Mouse (Mus musculus) liver, embryonic 14.5 days (tissue): Measurements from ENCODE around the gene Prima1. TPM values are rescaled to one million over a fixed set of nuclear protein-coding genes. Genes with fewer than 3 reads are reported as not detected.

ENCODE experiments used
- ATAC-seq: fragments of 200-750 bp; cut with Nextera tagmentation; 2 replicates; pipeline ENCODE4 v1.8.0; 2017; ENCODE audit warnings: moderate number of reproducible peaks, mild to moderate bottlenecking, moderate library complexity; ENCODE audit not compliant: insufficient read depth
- DNase-seq, 3 experiments: peaks; one replicate each; pipeline ENCODE4 v3.0.0-alpha.2; 2012 to 2013; ENCODE audit warnings: low read depth in 3 of 3, low spot score in 3 of 3
- H3K27ac ChIP-seq: fragments of 300-500 bp; sonication (generic); 2 replicates; pipeline ENCODE4 v1.5.1; 2014; ENCODE audit warnings: moderate library complexity, mild to moderate bottlenecking, control low read depth, inconsistent platforms
- H3K27me3 ChIP-seq: fragments of 300-500 bp; sonication (generic); 2 replicates; pipeline ENCODE4 v1.6.1; 2014; ENCODE audit warnings: mild to moderate bottlenecking, low read length, moderate library complexity; ENCODE audit not compliant: control insufficient read depth, insufficient read depth
- H3K36me3 ChIP-seq: fragments of 300-500 bp; sonication (generic); replicated peaks from 2 replicates; pipeline ENCODE4 v1.6.1; 2014; ENCODE audit warnings: low read depth; ENCODE audit not compliant: control insufficient read depth, insufficient read depth
- H3K4me1 ChIP-seq, 2 experiments: fragments of 200-500 bp in 1 of 2; fragments of 300-500 bp in 1 of 2; sonication (generic) in 1 of 2; replicated peaks; 2 replicates each; pipeline ENCODE4 v1.6.1; 2012 to 2014; ENCODE audit warnings: antibody characterized with exemption in 1 of 2, inconsistent platforms in 1 of 2, low read length in 1 of 2; ENCODE audit not compliant: control insufficient read depth in 2 of 2, insufficient read depth in 2 of 2
- H3K4me2 ChIP-seq: fragments of 300-500 bp; sonication (generic); 2 replicates; pipeline ENCODE4 v1.6.1; 2014; ENCODE audit warnings: low read depth, mild to moderate bottlenecking, control low read depth, moderate library complexity
- H3K4me3 ChIP-seq, 2 experiments: fragments of 200-500 bp in 1 of 2; fragments of 300-500 bp in 1 of 2; sonication (generic) in 1 of 2; 2 replicates each; pipeline ENCODE4 v1.5.1; 2012 to 2014; ENCODE audit warnings: low read depth in 2 of 2, low read length in 2 of 2, mild to moderate bottlenecking in 2 of 2, control low read depth in 1 of 2, inconsistent platforms in 1 of 2, moderate library complexity in 1 of 2; ENCODE audit not compliant: insufficient read depth in 1 of 2
- H3K9ac ChIP-seq: fragments of 300-500 bp; sonication (generic); replicated peaks from 2 replicates; pipeline ENCODE4 v1.6.1; 2014; ENCODE audit warnings: mild to moderate bottlenecking, control low read depth, moderate library complexity
- H3K9me3 ChIP-seq: fragments of 300-500 bp; sonication (generic); 2 replicates; pipeline ENCODE4 v1.6.1; 2016; ENCODE audit warnings: low read length, mixed read lengths; ENCODE audit not compliant: control insufficient read depth
- CTCF ChIP-seq: IDR thresholded peaks from 2 replicates; pipeline ENCODE4 v1.5.1; 2016; ENCODE audit warnings: antibody characterized with exemption, low read depth, control low read depth
- EP300 ChIP-seq: IDR thresholded peaks from 2 replicates; pipeline ENCODE4 v1.6.1; 2016; ENCODE audit warnings: antibody characterized with exemption, low read depth
- WGBS: fragments of 180-500 bp; shearing (Covaris S2); extraction: QIAGEN DNeasy Blood & Tissue Kit; methylation state at CpG from one replicate; pipeline ENCODE4 v1.1.7; 2014; ENCODE audit not compliant: insufficient replicate concordance; 5-methylcytosine and 5-hydroxymethylcytosine counted together
- polyA plus RNA-seq, 2 experiments: library from polyadenylated mRNA; depleted of rRNA in 1 of 2; stranded (reverse) in 1 of 2; unstranded in 1 of 2; fragments of >200 nt; fragmentation: Nextera tagmentation in 1 of 2; extraction: Ambion mirVana in 1 of 2; gene quantifications; 2 replicates each; pipeline versions ENCODE4 v1.2.1 to v1.2.3; 2012 to 2014

Gene Prima1
- polyA plus RNA-seq, 2 experiments, result not detected

GRCm38 (mm10) chr12:103266605-103267004 is 24.7 kb upstream of the Prima1 start:
- Histone ChIP-seq H3K27ac (no peak overlapping the region), H3K9me3 (no peaks in the 10 kb centered on the region), H3K27me3 (no peaks in the 10 kb centered on the region), H3K36me3 (no peaks in the 10 kb centered on the region), H3K4me2 (no peak overlapping the region), H3K9ac (no peak overlapping the region), H3K4me1 (no peaks in the 10 kb centered on the region), H3K4me3 (no peak overlapping the region)
- DNase-seq, result no peak
- no peak for ATAC-seq
- no peak for TF ChIP-seq CTCF
- TF ChIP-seq EP300, result no peak
- WGBS, result 29% methylated on average over 3 of the region's 3 CpGs

DNA sequence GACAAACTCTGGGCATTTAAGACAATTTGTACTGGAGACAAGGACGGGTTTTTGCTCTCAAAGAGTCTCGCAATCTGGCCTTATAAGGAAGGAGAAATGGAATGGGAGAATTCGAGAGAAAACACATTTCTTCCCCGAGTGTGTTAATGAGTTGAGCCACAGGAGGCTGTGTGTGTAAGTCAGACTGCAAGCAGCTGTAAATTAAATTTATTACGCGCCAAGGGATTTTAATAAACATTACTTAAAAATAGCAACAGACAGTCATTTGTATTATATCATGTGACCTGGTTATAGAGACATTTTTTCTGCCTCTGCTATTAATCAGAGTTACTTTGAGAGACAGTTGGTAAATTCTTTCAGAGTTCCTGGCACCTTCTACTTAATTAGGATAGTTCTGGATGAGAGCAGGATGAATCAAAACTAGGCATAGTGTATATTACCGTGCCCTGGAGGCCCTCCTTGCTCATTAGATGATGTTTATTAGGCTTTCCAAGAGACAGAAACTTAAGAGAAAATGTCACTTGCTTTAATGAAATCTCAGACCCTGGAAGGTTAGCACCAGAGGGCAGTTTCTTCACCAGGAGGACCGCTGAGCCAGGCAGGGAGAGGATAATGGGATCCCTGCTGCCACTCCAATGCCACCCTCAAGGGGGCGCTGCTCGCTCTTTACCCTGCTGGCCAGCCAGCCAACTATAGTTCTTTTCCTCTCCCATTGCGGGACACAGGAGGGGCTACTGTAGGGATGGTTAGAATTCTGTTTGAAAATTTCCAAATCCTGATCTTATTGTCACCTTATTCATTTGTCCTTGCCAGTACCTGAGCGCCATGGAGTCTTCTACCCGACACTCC is 20.3 kb upstream of the Prima1 start:
- H3K4me3 ChIP-seq, result no peak overlapping the region
- ATAC-seq, result no peak
- TF ChIP-seq CTCF (peak; percentile 65), EP300 (no peak)
- DNase-seq, result no peak
- H3K9me3 ChIP-seq, result no peaks in the 10 kb centered on the region
- H3K4me2 ChIP-seq, result no peak overlapping the region
- H3K27me3 ChIP-seq, result no peaks in the 10 kb centered on the region
- no peak overlapping the region for H3K9ac ChIP-seq
- WGBS, result 45% methylated on average over 13 of the region's 13 CpGs
- H3K36me3 ChIP-seq, result no peaks in the 10 kb centered on the region
- H3K4me1 ChIP-seq, result no peaks in the 10 kb centered on the region
- no peak overlapping the region for H3K27ac ChIP-seq

GRCm38 (mm10) chr12:103252901-103253434 is 11.0 kb upstream of the Prima1 start:
- no peak overlapping the region for H3K4me2 ChIP-seq
- no peaks in the 10 kb centered on the region for H3K9me3 ChIP-seq
- H3K4me3 ChIP-seq, result no peak overlapping the region
- H3K36me3 ChIP-seq, result no peaks in the 10 kb centered on the region
- H3K9ac ChIP-seq, result no peak overlapping the region
- no peaks in the 10 kb centered on the region for H3K4me1 ChIP-seq
- H3K27me3 ChIP-seq, result no peaks in the 10 kb centered on the region
- DNase-seq, result no peak
- 79% methylated on average over 8 of the region's 8 CpGs for WGBS
- H3K27ac ChIP-seq, result no peak overlapping the region
- ATAC-seq, result no peak
- no peak for TF ChIP-seq CTCF
- no peak for TF ChIP-seq EP300

GRCm38 (mm10) chr12:103251151-103251550 is 9.2 kb upstream of the Prima1 start:
- Histone ChIP-seq H3K4me2 (no peak overlapping the region), H3K9ac (no peak overlapping the region), H3K27ac (no peak overlapping the region), H3K9me3 (no peaks in the 10 kb centered on the region), H3K27me3 (no peaks in the 10 kb centered on the region), H3K4me3 (no peak overlapping the region), H3K4me1 (no peaks in the 10 kb centered on the region), H3K36me3 (no peaks in the 10 kb centered on the region)
- no peak for DNase-seq
- TF ChIP-seq CTCF (no peak), EP300 (no peak)
- ATAC-seq, result no peak
- WGBS, result 64% methylated on average over 5 of the region's 5 CpGs

DNA sequence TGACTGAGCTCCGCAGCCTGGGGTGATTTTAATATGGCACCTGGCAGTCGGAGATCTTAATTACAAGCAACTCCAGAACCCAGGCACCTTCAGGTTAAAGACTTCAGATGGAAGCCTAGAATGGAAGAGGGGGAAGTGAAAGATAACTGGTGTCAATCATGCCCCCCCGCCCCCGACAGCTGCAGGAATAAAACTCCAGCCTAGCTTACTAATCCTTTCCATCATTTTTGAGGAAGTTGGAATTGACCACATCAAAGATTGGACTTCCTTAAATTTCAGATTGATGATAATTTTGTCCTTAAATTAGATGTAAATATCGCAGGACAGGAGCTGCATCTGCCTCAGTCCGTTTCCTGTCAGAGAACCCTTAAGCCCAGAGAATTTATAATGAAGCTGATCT is 8.4 kb upstream of the Prima1 start:
- WGBS, result 32% methylated on average over 6 of the region's 6 CpGs
- no peak overlapping the region for H3K4me2 ChIP-seq
- no peaks in the 10 kb centered on the region for H3K4me1 ChIP-seq
- no peak overlapping the region for H3K4me3 ChIP-seq
- H3K27ac ChIP-seq, result no peak overlapping the region
- ATAC-seq (no peak), DNase-seq (no peak)
- no peaks in the 10 kb centered on the region for H3K27me3 ChIP-seq
- H3K9ac ChIP-seq, result no peak overlapping the region
- H3K36me3 ChIP-seq, result no peaks in the 10 kb centered on the region
- no peaks in the 10 kb centered on the region for H3K9me3 ChIP-seq
- TF ChIP-seq CTCF (no peak), EP300 (no peak)
